Mouse (Mus musculus) c-Kit-positive CD71-negative TER-119-negative erythroid progenitor cells, embryonic 14.5 days (primary cell): ENCODE measurements at regions not wholly inside any gene's neighbourhood (a gene's known extent, or its start where the extent isn't known, plus 50 kb on each side); places are given as distances from the start of the nearest gene placed in this dataset.

ENCODE experiments used
- DNase-seq: peaks from one replicate; pipeline ENCODE4 v3.0.0-alpha.2; 2013; ENCODE audit warnings: low read depth

GRCm38 (mm10) chr11:31746939-31747338 lies 75.3 kb upstream of the Bod1 start:
- no peak for DNase-seq

- no peak for DNase-seq
These were observed 76.7 kb upstream of the Bod1 start for GRCm38 (mm10) chr11:31748275-31748815.

- no peak for DNase-seq
These were observed 79.6 kb upstream of the Bod1 start for GRCm38 (mm10) chr11:31751274-31751673.

- no peak for DNase-seq
These were observed 81.5 kb upstream of the Bod1 start for GRCm38 (mm10) chr11:31753211-31753610.

GRCm38 (mm10) chr11:31753711-31754161 lies 82.1 kb upstream of the Bod1 start:
- DNase-seq = no peak

- no peak for DNase-seq
These were observed 82.7 kb upstream of the Bod1 start for GRCm38 (mm10) chr11:31754416-31754815.

GRCm38 (mm10) chr11:31755858-31756257 lies 84.2 kb upstream of the Bod1 start:
- no peak for DNase-seq

GRCm38 (mm10) chr11:31756355-31757145 lies 84.9 kb upstream of the Bod1 start:
- no peak for DNase-seq

GRCm38 (mm10) chr11:31759868-31760765 lies 88.4 kb upstream of the Bod1 start:
- DNase-seq = no peak

GRCm38 (mm10) chr11:31763856-31764255 lies 92.2 kb upstream of the Bod1 start:
- DNase-seq = no peak

GRCm38 (mm10) chr11:31766296-31766695 lies 94.6 kb upstream of the Bod1 start:
- no peak for DNase-seq

GRCm38 (mm10) chr11:31767727-31768495 lies 96.2 kb upstream of the Bod1 start:
- DNase-seq = no peak

- peak; percentile 19 for DNase-seq
These were observed 98.3 kb upstream of the Bod1 start for GRCm38 (mm10) chr11:31769804-31770654.

GRCm38 (mm10) chr11:31770881-31771280 lies 99.2 kb upstream of the Bod1 start:
- DNase-seq = no peak

GRCm38 (mm10) chr11:31771491-31772439 lies 100.1 kb upstream of the Bod1 start:
- DNase-seq = no peak

- DNase-seq = no peak
These were observed 94.5 kb upstream of the Cpeb4 start for GRCm38 (mm10) chr11:31777531-31777930.

- no peak for DNase-seq
These were observed 93.2 kb upstream of the Cpeb4 start for GRCm38 (mm10) chr11:31778766-31779165.

- no peak for DNase-seq
These were observed 92.7 kb upstream of the Cpeb4 start for GRCm38 (mm10) chr11:31779267-31779666.

GRCm38 (mm10) chr11:31780969-31781368 lies 91.0 kb upstream of the Cpeb4 start:
- no peak for DNase-seq

- no peak for DNase-seq
These were observed 90.4 kb upstream of the Cpeb4 start for GRCm38 (mm10) chr11:31781605-31782004.
